Mouse (Mus musculus): ENCODE measurements around the gene Msi2.
A peak's percentile ranks its signal among the peaks of the same experiment; 100 is the strongest.

Gene Msi2

DNA sequence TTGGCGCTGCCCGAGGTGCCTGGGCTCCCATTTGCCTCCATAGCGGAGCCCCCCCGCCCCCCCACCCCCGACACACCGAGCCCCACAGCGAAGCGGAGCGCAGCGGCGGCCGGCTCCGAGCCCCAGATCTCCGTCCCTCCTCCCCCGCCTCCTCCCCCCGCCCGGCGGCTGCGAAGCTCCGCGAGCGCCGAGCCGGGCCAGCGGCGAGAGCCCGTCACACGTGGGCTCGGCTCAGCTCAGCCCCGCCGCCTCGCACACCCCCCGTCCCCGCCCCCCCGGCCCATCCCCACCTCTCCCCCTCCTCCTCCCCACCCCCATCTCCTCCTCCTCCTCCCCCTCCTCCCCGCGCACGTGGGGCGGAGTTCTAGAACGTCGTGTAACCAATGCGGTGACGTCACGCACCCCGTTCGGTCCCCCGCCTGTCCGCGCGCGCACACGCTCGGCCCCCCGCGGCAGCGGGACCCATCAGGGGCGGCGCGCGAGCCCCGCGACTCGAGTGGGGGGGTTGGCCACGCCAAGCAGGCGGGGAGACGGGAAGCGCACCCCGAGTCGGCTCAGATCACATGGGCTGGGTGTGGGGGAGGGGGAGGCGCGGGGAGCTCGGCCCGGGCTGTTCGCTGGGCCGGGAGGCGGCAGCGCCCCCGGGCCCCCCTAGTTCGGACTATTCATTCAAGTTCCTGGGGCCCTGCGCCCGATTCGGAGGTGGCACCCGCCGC, at the start of gene Msi2:
Gene Msi2 (minus strand): TSS at position 464 of the 716 bp plus-strand sequence.
- DNase-seq = peak; percentile 92

DNA sequence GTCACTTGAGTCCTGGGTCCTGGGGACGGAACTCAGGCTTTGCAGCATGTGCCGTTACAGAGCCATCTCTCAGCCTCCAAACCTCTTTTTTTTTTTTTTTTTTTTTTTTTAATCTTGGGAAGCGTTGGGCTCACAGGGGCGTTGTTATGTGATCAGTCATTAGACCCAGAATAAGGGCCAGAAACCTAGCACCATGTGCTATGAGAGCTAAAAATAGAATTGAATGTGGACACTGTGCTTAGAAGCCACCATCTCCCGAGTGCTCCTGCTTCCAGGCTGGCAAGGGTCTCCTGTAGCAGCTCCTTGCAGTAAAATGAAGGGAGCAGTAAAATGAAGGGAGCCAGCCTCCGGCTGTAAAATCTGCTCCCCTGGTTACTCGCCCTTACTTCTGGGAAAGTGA, 47.3 kb upstream of the Msi2 start:
- DNase-seq = no peak

DNA sequence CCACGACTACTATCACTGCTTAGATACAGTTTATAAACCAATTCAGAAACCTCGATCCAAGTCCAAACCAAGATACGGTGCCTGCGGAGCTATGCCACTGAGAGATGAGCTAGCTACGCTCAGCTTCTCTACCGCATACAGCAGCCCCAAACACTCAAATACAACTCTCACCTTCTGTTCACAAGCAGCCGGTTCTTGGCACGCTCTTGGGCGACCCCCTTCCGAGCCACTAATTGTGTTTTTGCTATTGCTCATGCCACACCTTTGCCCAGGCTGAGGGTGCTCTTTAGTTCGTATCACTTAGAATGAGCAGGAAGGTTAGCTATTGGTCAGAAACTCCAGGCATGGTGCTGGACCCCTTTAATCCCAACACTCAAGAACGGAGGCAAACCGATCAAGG, 45.1 kb upstream of the Msi2 start:
- no peak for DNase-seq

DNA sequence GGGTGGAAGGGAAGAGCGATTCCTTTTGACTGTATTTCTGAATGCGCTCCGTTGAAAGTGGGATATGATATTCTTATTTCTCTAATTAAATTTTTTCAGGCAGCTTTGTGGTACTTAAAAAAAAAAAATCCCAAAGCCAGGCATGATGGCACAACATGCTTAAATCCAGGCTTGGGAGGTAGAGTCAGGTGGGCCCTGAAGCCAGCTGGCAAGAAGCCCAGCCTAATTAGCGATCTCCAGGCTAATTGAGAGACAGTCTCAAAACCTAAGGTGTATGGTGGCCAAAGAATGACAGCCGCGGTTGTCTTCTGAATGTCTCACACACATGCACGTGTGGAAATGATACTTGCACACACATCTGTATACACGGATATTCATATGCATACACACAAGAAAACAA, 41.2 kb upstream of the Msi2 start:
- DNase-seq = no peak

DNA sequence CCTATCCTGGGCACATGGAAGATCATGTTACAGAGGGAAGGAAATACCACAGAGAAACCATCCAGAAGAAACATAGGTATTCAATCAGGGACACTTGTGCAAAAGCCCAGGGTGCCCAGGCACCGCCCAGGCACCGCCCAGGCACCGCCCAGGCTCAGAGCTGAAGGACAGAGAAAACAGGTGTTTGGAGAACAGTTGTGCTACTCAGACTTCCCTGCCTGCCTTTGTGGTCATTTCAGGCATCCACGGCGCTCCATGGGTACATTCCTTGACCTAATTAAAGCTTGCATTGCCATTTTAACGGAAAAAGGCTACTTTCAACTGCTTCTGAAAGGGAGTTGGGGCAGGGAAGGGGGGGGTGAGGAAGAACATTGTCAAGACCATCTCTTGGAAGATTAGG, 40.1 kb upstream of the Msi2 start:
- DNase-seq = no peak

DNA sequence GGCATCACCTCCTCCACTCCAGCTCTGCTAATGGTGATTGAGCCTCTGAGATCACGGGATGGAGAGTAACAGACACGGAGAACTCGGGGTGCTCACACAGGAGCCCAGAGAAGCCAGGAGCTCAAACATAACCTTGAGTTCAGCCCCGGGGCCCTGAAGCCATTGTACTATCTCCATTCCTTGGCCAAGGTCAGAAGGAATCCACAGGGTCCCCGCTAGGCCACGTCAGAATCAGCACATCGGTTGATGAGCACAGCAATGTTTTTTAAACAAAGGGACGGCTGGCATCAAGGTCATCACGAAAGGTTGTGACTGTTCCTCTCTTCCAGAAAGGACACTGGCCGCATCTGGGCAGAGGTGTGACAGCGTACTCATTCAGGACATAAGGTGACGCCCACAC, 27.0 kb upstream of the Msi2 start:
- DNase-seq = no peak

DNA sequence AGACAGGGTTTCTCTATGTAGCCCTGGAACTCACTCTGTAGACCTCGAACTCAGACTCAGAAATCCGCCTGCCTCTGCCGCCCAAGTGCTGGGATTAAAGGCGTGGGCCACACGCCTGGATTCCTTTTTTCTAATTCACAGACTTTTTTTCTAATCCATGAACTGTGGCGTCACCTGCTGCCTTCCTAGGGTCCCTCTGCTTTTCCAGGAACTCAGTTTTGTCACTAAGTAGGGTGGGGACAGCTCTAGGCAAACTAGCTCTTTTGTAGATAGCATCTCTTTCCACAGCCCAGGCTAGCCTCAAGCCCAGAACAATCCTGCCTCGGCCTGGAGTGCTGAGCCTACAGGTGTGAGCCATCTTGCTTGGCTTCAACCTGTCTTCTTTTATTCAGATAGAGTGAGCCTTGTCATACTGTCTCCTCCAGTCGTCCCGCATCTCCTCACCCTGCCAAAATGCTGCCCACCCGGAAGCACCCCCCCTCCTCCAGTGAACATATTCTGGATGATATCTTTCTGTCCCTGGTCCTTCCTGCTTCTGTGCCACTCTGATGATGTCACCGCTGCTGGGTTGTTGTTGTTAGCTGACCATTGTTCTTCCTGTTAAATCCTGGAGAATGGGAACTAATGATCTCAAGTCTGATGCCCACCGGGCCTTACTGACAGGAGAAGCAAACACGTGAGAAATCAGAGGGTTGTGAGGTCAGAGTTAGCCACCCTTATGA, 21.4 kb upstream of the Msi2 start:
- DNase-seq = no peak

DNA sequence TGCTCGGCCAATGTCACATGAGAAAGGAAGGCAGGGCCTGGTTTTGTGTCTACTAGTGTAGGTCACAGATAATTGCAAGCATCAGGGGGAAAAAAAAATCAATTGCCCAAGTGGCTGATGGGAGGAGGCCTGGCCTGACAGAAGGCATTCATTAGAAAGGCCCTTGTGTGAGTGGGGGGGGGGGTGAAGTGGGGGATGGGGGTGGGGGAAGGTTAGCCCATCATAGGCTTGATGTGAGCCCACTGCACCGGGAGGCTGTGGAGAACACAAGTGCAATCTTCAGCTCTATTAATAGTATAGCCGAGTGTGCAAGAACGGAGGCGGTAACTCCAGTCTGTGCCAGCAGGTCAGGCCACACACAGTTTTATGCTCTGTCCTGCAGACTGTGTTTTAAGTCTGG, 11.1 kb upstream of the Msi2 start:
- no peak for DNase-seq

DNA sequence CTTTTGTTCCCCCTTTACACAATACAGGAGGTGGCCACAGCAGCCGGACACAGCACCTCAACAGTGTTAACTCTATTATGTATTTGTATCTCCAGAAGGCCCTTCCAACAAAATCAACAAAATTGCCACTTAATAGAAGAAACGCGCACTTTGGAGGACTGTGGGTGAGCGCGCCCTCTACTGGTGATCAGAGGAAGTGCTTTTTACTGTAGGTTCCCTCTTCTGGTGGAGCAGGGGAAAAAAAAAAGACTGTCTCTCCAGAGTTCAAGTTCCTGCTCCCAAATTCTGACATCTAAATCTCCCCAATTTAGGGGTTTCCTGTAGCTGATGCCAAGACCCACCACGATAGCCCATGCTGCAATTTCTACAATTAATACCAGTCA, 10.2 kb upstream of the Msi2 start:
- DNase-seq = peak; percentile 34

DNA sequence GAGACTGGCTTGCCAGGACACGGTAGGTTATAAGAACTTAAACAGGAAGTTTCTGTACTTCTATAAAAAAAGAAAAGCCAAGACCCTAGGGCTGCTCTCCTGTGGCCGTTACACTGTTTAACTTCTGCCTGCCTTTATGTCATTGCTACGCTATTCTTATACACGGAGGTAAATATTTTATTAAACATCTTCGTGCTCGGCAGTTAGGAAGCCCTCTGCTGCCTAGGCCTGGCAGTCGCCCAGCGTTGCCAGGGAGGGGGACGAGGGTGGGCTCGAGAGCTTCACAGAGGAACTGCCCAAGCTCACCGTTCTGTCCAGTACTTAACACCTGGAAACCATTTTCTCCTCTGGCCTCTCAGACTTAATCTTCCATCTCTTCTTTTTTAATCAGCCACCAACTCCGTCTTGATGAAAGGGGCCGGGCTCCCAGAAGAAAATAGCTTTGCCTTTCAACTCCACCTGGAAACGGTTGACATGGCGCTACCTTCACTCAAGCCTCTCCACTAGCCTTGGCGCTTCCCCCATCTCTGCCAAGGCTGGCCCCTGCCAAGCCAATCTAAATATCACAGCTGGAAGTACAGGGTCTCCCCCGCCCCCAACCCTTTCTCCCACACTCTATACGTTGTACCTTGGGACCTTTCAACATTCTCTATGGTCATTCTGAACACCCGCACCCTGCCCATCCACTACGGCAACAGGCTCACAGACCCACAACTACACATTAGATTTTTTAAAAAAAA, 9.6 kb upstream of the Msi2 start:
- DNase-seq = no peak

DNA sequence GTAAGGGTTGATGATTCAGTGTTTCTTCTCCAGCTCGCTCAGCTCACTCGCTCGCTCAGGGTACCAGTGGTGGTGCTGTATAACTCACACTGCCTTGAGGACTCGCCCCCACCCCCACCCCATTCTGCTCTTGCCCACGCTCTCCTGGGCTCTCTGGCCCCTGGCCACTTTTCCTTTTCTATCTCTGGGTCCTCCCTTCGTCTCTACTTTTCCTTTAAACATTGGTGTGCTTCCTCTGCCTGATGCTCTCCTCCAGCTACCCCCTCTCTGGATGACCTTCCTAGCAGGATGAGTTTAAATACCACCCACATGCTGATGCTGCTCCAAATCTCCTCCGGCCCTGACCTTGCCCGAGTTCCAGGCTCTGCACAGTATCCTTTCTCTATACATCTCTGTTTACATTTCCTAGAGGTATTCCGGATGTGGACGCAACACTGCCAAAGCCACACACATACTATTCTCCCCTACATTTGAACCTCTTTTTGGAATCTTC, 2.9 kb upstream of the Msi2 start:
- no peak for DNase-seq

DNA sequence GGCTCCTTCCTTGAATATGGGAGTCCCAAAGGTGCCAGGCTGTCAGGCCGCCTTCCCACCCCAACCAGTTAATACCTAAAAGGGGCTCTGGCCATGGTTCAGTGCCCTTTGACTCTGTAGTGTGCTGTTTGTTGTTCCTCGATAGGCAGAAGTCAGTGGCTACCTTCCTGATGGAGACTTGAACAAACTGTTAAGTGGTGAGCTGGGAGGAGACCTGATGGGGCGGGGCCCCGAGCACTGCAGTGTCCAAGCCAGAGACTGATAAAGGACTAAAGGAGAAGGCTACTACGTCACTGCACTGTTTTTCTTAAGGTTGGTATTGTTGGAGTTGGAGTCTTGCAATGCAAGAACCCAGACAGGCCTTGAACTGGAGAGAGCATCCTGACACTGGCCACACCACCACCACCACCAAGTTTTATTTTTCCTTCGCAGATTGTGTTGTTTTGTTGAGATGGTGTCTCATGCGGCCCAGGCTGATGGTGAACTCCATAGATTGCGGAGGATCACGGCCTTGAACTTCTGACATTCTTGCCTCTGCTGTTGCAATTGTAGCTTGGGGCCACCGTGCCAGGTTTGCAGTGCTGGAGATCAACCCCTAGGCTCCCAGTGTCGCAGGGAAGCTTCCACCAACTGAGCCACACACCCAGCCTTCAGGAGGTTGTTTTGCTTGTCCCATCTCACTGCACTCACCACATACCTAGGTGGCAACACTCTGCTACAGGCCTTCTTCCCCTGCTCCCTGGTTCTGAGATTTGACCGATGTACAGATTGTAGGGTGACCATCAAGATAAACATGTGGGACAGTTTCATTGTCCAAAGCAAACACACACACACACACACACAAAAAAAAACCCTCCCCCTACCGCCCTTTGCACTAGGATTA, 2.2 kb upstream of the Msi2 start:
- DNase-seq = no peak

DNA sequence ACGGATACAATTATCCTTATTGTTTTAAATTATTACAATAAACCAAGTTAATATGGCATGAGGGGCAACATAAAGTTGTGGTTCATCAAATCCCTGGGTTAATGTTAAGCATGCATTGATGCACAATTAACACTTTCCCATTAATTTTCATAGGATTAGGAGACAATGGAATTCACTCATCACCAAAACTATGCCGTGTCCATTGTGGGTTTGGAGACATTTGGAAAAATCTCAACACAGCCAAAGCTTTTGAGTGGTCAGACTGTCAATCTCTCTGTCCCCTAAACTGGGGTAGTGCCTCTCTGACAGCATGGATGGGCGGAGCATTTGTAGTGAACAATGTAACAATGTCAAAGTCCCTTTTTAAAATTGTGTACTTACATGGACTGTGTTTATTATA, 1.3 kb upstream of the Msi2 start:
- DNase-seq = no peak

DNA sequence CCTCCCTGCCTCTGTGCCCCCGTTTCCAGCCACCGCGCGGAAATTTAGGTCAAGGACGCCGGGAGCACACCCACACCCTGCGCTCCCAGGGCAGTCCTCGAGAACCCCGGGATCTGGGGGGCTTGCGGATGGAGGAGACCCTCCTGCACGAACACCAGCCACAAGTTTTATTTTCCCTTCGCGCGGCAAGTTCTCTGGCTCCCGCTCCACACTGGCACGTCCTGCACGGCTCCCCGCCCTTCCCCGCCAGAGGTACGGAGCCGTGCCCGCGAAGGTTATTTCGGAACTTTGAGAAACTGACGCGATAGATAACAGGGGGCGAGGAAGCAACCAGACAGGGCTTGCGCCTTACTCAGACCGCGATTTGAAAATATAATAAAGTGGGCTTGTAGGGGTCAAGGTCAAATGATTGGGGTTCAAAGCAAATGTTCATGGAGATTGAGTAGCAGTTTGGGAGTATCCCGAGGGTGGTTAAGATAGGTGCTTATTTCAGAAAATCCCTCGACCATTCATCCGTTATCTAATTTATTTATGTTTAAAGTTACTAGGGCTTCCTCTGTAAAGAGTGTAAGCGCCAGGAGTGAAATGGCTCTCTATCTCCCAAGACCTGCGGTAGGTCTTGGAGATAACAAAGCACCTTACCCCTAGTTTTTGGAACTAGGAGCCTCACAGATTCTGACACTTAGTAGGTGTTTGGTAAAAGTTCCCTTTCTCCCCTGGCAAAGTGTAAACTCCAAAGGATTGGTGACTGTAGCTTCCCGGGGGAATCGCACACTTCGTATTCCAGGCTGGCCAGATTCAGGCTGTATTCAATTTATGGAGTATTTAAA, 668 bp upstream of the Msi2 start:
- DNase-seq = no peak

DNA sequence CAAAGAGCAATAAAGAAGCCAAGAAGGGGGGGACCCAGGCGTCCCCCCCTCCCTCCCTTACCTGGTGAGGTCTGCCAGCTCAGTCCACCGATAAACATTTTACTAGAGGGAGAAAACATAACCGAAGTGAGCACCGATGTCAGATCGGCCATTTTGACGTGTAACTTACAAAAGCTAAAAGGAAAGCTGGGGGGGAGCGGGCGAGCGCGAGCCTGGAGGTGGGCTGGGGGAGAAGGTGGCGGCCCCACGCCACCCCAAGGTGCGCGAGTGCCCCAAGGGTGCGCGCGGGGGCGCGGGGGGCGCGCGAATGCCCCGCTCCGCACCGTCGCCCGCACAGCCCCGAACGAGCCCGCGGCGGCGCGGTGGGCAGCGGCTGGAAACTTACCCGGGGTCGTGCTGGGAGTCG, 666 bp downstream of the Msi2 start:
- DNase-seq = no peak

DNA sequence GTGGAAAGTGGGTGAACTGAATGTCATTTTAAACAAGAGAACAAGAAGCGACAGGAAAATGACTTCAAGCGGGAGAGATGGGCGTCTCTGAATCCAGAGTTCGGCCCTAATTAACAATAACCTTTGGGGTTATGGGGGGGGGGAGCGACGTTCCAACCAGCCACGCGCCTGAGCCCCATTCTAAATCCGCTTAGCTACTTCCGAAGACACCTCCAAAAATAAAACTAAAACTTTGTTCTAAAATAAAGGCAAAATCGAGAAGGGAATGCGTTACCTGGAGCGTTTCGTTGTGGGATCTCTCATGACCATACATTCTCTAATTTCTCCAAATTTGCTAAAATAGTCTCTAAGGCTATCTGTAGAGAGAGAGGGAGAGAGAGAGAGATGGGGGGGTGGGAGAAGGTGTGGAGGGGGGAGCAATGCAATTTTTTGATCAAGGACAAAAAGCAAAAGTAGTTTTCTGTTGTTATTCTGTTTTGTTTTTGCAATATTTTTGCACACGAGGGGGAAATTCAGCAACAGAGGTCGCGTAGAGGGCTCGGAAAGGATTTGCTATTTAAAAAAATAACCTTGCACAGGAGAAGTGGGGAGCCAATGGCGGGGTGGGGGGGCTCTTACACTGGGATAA, 1.2 kb downstream of the Msi2 start:
- DNase-seq = no peak

DNA sequence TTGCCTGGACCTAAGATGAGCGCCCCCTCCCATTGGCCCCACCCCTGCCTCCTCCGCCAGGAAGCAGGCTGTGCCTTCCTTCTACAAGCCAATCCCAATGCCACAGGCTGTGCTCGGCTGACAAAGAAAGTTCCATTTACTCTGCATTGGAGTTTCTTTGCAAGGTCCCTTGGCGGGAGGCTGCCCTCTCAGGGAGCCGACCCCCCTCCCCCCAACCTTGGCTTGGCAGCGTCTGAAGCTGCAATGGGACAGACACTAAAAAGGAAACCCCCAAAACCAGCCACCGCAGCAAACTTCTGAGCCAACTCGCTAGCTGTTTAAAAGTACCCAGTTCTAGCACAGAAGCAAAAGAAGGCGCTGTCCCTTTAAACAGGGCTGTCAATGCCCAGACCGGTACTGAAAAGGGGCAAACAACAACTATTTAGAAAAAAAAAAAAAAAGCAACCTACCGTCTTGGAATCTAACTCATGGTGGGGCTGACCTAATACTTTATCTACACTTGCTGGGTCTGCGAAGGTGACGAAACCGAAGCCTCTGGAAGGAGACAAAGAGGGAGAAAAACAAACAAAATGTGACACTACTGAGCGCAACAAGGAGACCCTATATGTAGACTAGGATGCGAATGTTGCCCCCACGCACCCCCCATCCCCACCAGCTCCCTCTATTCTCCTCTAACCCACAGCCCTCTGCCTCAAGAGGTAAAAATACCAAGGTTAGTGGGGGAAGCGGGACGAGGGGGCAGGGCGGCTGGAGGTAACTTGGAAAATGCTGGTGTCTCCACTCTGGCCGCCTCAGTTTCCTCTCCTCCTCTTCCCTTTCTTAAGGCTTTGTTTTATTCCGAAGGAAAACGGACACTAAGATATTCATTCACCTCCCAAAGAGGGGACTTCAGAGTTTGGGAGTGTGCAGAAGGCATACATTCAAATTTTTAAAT, 2.0 kb downstream of the Msi2 start:
- peak; percentile 53 for DNase-seq

DNA sequence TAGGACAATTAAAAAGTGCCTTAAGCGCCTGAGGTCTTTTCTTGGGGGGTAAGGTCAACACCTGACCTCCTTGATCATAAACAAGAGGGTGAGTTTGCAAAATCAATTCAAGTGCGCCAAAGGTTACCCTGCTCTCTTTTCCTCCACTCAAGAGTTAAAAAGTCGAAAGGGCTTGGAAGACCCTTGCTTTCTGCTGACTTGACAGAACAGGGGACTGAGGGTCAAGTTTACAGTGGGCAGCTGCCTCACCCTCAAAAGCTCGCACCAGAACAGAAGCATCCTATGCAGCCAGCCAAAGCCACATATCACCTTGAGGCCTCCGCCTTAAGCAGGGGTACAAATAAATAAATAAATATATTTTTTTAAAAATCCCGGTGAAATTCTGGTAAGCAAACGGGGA, 3.0 kb downstream of the Msi2 start:
- no peak for DNase-seq

DNA sequence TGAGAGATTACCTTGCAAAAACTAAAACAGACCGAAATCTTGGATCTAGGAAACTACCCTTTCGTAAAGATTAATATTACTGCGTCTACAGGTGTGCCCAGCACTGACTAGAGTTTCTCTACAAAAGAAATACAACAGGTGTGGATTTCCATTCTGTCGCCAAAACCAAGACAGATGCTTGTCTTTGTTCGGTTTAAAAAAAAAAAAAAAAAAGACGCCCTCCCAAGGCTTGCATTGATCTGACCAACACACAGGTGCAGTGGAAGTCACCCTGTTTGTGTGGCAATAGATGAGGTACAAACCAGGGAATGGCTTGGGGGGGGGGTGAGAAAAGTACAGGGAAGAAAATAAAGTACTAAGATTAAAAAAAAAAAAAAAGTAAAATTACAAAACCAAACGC, 4.2 kb downstream of the Msi2 start:
- DNase-seq = no peak

DNA sequence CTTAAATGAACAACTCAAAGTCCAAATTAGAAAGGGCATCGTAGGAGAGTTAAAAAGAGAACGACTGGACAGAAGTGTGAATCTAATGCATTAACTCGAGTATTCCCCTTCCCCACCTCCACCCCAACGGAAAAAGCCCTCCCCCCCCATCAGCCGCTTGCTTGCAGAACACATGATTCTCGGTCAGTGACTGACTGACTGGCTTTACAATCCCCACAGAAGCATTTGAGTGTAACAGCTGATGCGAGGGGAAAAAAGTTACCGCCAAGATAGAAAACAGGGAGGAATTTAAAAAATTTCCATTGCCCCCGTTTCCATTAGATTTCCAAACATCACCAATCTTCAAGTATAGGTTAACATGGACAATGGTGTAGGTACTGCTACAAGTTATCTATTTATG, 4.8 kb downstream of the Msi2 start:
- no peak for DNase-seq

Measured in layer of hippocampus, adult 9-11 months (tissue).